Mouse (Mus musculus): ENCODE results near the gene Pbx3. TPM values are rescaled to one million over a fixed set of nuclear protein-coding genes. Genes with fewer than 3 reads are reported as not detected.

Gene Pbx3
- polyA plus RNA-seq (2014; fragmentation: Nextera tagmentation; extraction: Ambion mirVana) = 33.5 and 35.0 TPM in 2 replicates

- ATAC-seq (ENCODE audit: insufficient number of reproducible peaks, low FRiP score, low TSS enrichment, low read depth) = peak; percentile 94
- whole genome bisulfite sequencing = under 1% methylated on average over 47 of the region's 102 CpGs
- no peaks in the 10 kb centered on the region for H3K36me3 ChIP-seq (ENCODE audit: control insufficient read depth, insufficient read depth, low read length)
Measured at GRCm38 (mm10) chr2:34372305-34373301, at the start of gene Pbx3. Gene Pbx3 (minus strand): TSS chr2:34373142.

DNA sequence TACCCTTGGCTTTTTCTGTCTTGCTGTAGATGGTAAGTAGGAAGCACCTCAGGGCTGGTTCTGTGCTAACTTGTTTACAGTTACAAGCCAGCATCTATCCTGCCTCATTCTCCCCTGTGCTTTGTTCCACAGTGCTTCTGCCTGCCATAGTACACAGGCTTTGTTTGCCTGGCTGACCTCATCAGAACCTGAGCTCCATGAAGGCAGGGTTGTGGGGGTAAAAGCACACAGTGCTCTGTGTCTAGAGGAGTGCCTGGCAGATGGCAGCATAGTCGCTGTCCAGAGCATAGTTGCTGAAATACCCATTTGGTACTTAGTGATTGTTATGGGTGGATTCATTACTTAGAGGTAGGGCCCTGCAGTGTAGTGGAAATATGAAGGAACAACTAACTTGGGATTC, 47.3 kb upstream of the Pbx3 start:
- Histone ChIP-seq H3K4me2 (ENCODE audit: low read depth, severe bottlenecking) (no peak overlapping the region), H3K27ac (replicated peaks; ENCODE audit: low read depth, low read length) (no peak overlapping the region), H3K4me3 (ENCODE audit: low read depth, low read length) (no peak overlapping the region), H3K36me3 (ENCODE audit: control insufficient read depth, insufficient read depth, low read length) (no peaks in the 10 kb centered on the region), H3K9ac (ENCODE audit: low read length) (no peak overlapping the region), H3K4me1 (ENCODE audit: control insufficient read depth, insufficient read depth, low read length) (no peaks in the 10 kb centered on the region), H3K27me3 (ENCODE audit: control insufficient read depth, insufficient read depth, low read length) (no peaks in the 10 kb centered on the region), H3K9me3 (ENCODE audit: control insufficient read depth, low read length) (no peaks in the 10 kb centered on the region)
- ATAC-seq (ENCODE audit: insufficient number of reproducible peaks, low FRiP score, low TSS enrichment, low read depth) (no peak), DNase-seq (ENCODE audit: low spot score) (no peak)
- 70% methylated on average over 1 of the region's 1 CpGs for WGBS

More at GRCm38 (mm10) chr2:34372305-34373301, at the start of gene Pbx3:
- H3K4me3 ChIP-seq (ENCODE audit: low read depth, low read length) = peak within 1 kb of the TSS; percentile 76
- no peaks in the 10 kb centered on the region for H3K27me3 ChIP-seq (ENCODE audit: control insufficient read depth, insufficient read depth, low read length)
- peak; percentile 98 for DNase-seq (ENCODE audit: low spot score)
- H3K9me3 ChIP-seq (ENCODE audit: control insufficient read depth, low read length) = no peaks in the 10 kb centered on the region
- peak within 1 kb of the TSS; percentile 97 for H3K27ac ChIP-seq (replicated peaks; ENCODE audit: low read depth, low read length)
- peak within 1 kb of the TSS; percentile 95 for H3K9ac ChIP-seq (ENCODE audit: low read length)
- peaks cover 11% of the 10 kb centered on the region; the same call in 1 of the 2 replicates for H3K4me1 ChIP-seq (ENCODE audit: control insufficient read depth, insufficient read depth, low read length)
- peak within 1 kb of the TSS; percentile 88 for H3K4me2 ChIP-seq (ENCODE audit: low read depth, severe bottlenecking)

GRCm38 (mm10) chr2:34409741-34410340, 36.9 kb upstream of the Pbx3 start:
- no peaks in the 10 kb centered on the region for H3K36me3 ChIP-seq (ENCODE audit: control insufficient read depth, insufficient read depth, low read length)
- H3K4me2 ChIP-seq (ENCODE audit: low read depth, severe bottlenecking) = no peak overlapping the region
- no peaks in the 10 kb centered on the region for H3K9me3 ChIP-seq (ENCODE audit: control insufficient read depth, low read length)
- no peak overlapping the region for H3K9ac ChIP-seq (ENCODE audit: low read length)
- H3K27me3 ChIP-seq (ENCODE audit: control insufficient read depth, insufficient read depth, low read length) = no peaks in the 10 kb centered on the region
- H3K4me3 ChIP-seq (ENCODE audit: low read depth, low read length) = no peak overlapping the region
- no peak overlapping the region for H3K27ac ChIP-seq (replicated peaks; ENCODE audit: low read depth, low read length)
- ATAC-seq (ENCODE audit: insufficient number of reproducible peaks, low FRiP score, low TSS enrichment, low read depth) (no peak), DNase-seq (ENCODE audit: low spot score) (no peak)
- H3K4me1 ChIP-seq (ENCODE audit: control insufficient read depth, insufficient read depth, low read length) = peaks cover 3% of the 10 kb centered on the region; the same call in 1 of the 2 replicates
- WGBS = 89% methylated on average over 5 of the region's 5 CpGs

DNA sequence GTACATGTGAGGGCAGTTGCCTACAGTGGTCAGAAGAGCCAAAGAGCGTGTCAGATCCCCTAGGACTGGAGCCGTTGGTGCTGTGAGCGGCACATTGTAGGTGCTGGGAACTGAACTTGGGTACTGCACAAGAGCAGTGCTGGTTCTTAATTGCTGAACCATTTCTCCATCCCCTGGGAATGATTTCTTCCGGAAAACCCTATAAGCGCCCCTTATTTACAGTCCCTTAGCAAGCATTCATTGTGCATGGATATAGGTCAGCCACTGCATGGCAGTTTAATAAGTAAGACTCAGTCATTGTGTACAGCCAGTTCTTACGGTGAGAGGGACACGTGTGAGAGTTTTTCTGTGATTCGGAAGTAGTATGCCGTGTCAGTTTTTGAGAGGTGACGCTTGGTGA, 35.4 kb upstream of the Pbx3 start:
- Histone ChIP-seq H3K27me3 (ENCODE audit: control insufficient read depth, insufficient read depth, low read length) (no peaks in the 10 kb centered on the region), H3K36me3 (ENCODE audit: control insufficient read depth, insufficient read depth, low read length) (no peaks in the 10 kb centered on the region), H3K9ac (ENCODE audit: low read length) (no peak overlapping the region), H3K4me3 (ENCODE audit: low read depth, low read length) (no peak overlapping the region), H3K9me3 (ENCODE audit: control insufficient read depth, low read length) (no peaks in the 10 kb centered on the region), H3K4me2 (ENCODE audit: low read depth, severe bottlenecking) (no peak overlapping the region), H3K4me1 (ENCODE audit: control insufficient read depth, insufficient read depth, low read length) (peaks cover 3% of the 10 kb centered on the region; the same call in 1 of the 2 replicates), H3K27ac (replicated peaks; ENCODE audit: low read depth, low read length) (no peak overlapping the region)
- WGBS = 95% methylated on average over 10 of the region's 10 CpGs
- ATAC-seq (ENCODE audit: insufficient number of reproducible peaks, low FRiP score, low TSS enrichment, low read depth) (no peak), DNase-seq (ENCODE audit: low spot score) (no peak)

DNA sequence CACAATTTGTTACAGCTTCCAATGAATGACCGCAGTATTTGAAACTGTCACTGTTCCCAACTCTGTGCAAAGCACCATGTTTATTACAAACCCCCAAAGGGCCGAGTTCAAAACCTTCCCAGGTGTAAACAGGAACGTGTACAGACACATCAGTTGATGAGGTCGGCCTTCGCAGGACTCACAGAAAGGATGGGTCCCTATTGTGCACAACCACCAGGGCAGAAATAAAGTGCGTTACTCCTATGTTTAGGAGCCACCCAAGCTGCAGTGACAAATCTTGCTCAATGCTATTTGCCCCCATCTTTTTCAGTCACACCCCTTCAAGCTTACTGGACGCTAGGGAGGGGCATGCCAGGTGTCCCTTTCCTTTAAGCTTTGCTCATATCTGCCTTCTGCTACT, 34.7 kb upstream of the Pbx3 start:
- DNase-seq (ENCODE audit: low spot score) (no peak), ATAC-seq (ENCODE audit: insufficient number of reproducible peaks, low FRiP score, low TSS enrichment, low read depth) (no peak)
- Histone ChIP-seq H3K4me3 (ENCODE audit: low read depth, low read length) (peak overlapping the region; percentile 95), H3K27ac (replicated peaks; ENCODE audit: low read depth, low read length) (no peak overlapping the region), H3K27me3 (ENCODE audit: control insufficient read depth, insufficient read depth, low read length) (no peaks in the 10 kb centered on the region), H3K4me2 (ENCODE audit: low read depth, severe bottlenecking) (peak overlapping the region; percentile 67), H3K36me3 (ENCODE audit: control insufficient read depth, insufficient read depth, low read length) (no peaks in the 10 kb centered on the region), H3K9ac (ENCODE audit: low read length) (no peak overlapping the region), H3K4me1 (ENCODE audit: control insufficient read depth, insufficient read depth, low read length) (peaks cover 3% of the 10 kb centered on the region; the same call in 1 of the 2 replicates), H3K9me3 (ENCODE audit: control insufficient read depth, low read length) (no peaks in the 10 kb centered on the region)
- WGBS = 54% methylated on average over 7 of the region's 7 CpGs

DNA sequence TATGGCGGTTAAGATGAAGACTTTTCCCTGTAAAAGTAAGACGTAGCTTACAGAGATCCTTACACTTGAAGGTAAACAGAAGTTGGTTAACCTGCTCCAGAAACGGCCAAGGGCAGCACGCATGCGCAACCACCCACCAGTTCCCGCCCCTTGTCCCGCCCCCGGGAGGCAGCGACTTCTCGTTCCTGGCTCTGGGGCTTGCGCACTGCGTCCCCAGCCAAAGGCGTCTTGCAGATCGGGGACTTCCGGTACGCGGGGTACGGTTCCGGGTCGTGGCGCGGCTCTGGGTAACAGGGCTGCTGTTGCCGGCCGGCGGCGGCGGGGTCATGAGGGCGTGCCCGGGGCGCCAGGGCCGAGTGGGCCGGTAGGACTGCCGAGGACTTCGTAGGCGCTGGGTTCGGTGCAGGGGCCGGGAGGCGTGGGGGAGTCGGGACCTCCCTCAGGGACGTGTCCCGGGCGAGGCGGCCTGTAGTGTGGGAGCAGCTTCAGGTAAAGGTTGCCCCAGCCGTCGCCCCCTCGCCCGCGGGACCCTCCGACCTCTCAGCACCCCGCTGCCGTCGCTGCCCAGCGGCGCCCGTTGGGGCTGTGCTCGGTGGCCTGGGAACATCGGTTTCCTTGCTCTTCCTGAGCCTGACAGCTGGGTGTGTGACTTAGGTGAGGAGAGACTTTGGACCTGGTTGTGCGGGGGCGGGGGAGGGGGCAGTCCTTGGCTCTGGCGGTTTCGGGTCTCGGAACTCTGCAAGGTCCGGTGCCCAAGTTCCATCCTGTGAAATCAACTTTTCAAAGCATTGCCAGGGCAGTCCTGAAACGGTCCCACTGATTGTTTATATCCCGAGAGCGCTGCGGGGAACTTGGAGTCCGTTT, 33.9 kb upstream of the Pbx3 start, which contains the start of gene Mapkap1:
TSS of gene Mapkap1 (plus strand) at position 171 of the 864 bp plus-strand sequence.
- Histone ChIP-seq H3K4me2 (ENCODE audit: low read depth, severe bottlenecking) (peak within 1 kb of the TSS; percentile 67), H3K27me3 (ENCODE audit: control insufficient read depth, insufficient read depth, low read length) (no peaks in the 10 kb centered on the region), H3K36me3 (ENCODE audit: control insufficient read depth, insufficient read depth, low read length) (no peaks in the 10 kb centered on the region), H3K9ac (ENCODE audit: low read length) (peak within 1 kb of the TSS; percentile 84), H3K27ac (replicated peaks; ENCODE audit: low read depth, low read length) (no peak within 1 kb of the TSS), H3K4me1 (ENCODE audit: control insufficient read depth, insufficient read depth, low read length) (peaks cover 3% of the 10 kb centered on the region; the same call in 1 of the 2 replicates), H3K4me3 (ENCODE audit: low read depth, low read length) (peak within 1 kb of the TSS; percentile 95), H3K9me3 (ENCODE audit: control insufficient read depth, low read length) (no peaks in the 10 kb centered on the region)
- ATAC-seq (ENCODE audit: insufficient number of reproducible peaks, low FRiP score, low TSS enrichment, low read depth) (peak; percentile 98), DNase-seq (ENCODE audit: low spot score) (peak; percentile 99)
- WGBS = under 1% methylated on average over 66 of the region's 68 CpGs

GRCm38 (mm10) chr2:34399535-34399934, 26.6 kb upstream of the Pbx3 start:
- H3K27me3 ChIP-seq (ENCODE audit: control insufficient read depth, insufficient read depth, low read length) = no peaks in the 10 kb centered on the region
- no peaks in the 10 kb centered on the region for H3K9me3 ChIP-seq (ENCODE audit: control insufficient read depth, low read length)
- no peak overlapping the region for H3K4me3 ChIP-seq (ENCODE audit: low read depth, low read length)
- ATAC-seq (ENCODE audit: insufficient number of reproducible peaks, low FRiP score, low TSS enrichment, low read depth) = no peak
- no peak overlapping the region for H3K4me2 ChIP-seq (ENCODE audit: low read depth, severe bottlenecking)
- WGBS = 54% methylated on average over 4 of the region's 4 CpGs
- no peak overlapping the region for H3K27ac ChIP-seq (replicated peaks; ENCODE audit: low read depth, low read length)
- no peak for DNase-seq (ENCODE audit: low spot score)
- no peaks in the 10 kb centered on the region for H3K36me3 ChIP-seq (ENCODE audit: control insufficient read depth, insufficient read depth, low read length)
- no peaks in the 10 kb centered on the region for H3K4me1 ChIP-seq (ENCODE audit: control insufficient read depth, insufficient read depth, low read length)
- no peak overlapping the region for H3K9ac ChIP-seq (ENCODE audit: low read length)

- no peaks in the 10 kb centered on the region for H3K4me1 ChIP-seq (ENCODE audit: control insufficient read depth, insufficient read depth, low read length)
- 87% methylated on average over 2 of the region's 2 CpGs for WGBS
- DNase-seq (ENCODE audit: low spot score) (peak; percentile 4), ATAC-seq (ENCODE audit: insufficient number of reproducible peaks, low FRiP score, low TSS enrichment, low read depth) (no peak)
- no peak overlapping the region for H3K4me3 ChIP-seq (ENCODE audit: low read depth, low read length)
- H3K9me3 ChIP-seq (ENCODE audit: control insufficient read depth, low read length) = no peaks in the 10 kb centered on the region
- no peak overlapping the region for H3K4me2 ChIP-seq (ENCODE audit: low read depth, severe bottlenecking)
- no peak overlapping the region for H3K27ac ChIP-seq (replicated peaks; ENCODE audit: low read depth, low read length)
- no peaks in the 10 kb centered on the region for H3K27me3 ChIP-seq (ENCODE audit: control insufficient read depth, insufficient read depth, low read length)
- no peaks in the 10 kb centered on the region for H3K36me3 ChIP-seq (ENCODE audit: control insufficient read depth, insufficient read depth, low read length)
- H3K9ac ChIP-seq (ENCODE audit: low read length) = no peak overlapping the region
Measured at GRCm38 (mm10) chr2:34378930-34379329, 6.0 kb upstream of the Pbx3 start.

Data from limb, embryonic 11.5 days (tissue).